Mouse (Mus musculus) left cerebral cortex, adult 18-20 months (tissue): ENCODE measurements at regions not wholly inside any gene's neighbourhood (a gene's known extent, or its start where the extent isn't known, plus 50 kb on each side); places are given as distances from the start of the nearest gene placed in this dataset.

Source experiments
- DNase-seq, 2 experiments: peaks; one replicate each; pipeline ENCODE4 v3.0.0; 2021 to 2022; ENCODE audit warnings: low spot score in 2 of 2, mixed read lengths in 1 of 2

- DNase-seq: no peak
These were observed 142.0 kb upstream of the Mast4 start for GRCm38 (mm10) chr13:103476328-103476727.

- DNase-seq: no peak
These were observed 137.9 kb upstream of the Mast4 start for GRCm38 (mm10) chr13:103472216-103472615.

GRCm38 (mm10) chr13:103470141-103470540 is 135.8 kb upstream of the Mast4 start:
- DNase-seq: no peak

GRCm38 (mm10) chr13:103460499-103460898 is 126.2 kb upstream of the Mast4 start:
- no peak for DNase-seq

GRCm38 (mm10) chr13:103459486-103460147 is 125.3 kb upstream of the Mast4 start:
- DNase-seq: no peak

- DNase-seq: no peak
These were observed 118.5 kb upstream of the Mast4 start for GRCm38 (mm10) chr13:103452837-103453236.

GRCm38 (mm10) chr13:103430589-103430988 is 96.3 kb upstream of the Mast4 start:
- DNase-seq: peak; percentile 7 to 19

GRCm38 (mm10) chr13:103424011-103424410 is 89.7 kb upstream of the Mast4 start:
- no peak for DNase-seq

- DNase-seq: no peak
These were observed 89.1 kb upstream of the Mast4 start for GRCm38 (mm10) chr13:103423417-103423816.

GRCm38 (mm10) chr13:103422997-103423396 is 88.7 kb upstream of the Mast4 start:
- no peak for DNase-seq

- DNase-seq: no peak
These were observed 84.8 kb upstream of the Mast4 start for GRCm38 (mm10) chr13:103419146-103419545.

GRCm38 (mm10) chr13:103417256-103417655 is 83.0 kb upstream of the Mast4 start:
- DNase-seq: no peak

- no peak for DNase-seq
These were observed 81.0 kb upstream of the Mast4 start for GRCm38 (mm10) chr13:103415335-103415734.

GRCm38 (mm10) chr13:103412566-103412965 is 78.3 kb upstream of the Mast4 start:
- DNase-seq: no peak

GRCm38 (mm10) chr13:103409286-103409685 is 75.0 kb upstream of the Mast4 start:
- DNase-seq: peak in 1 of 2 experiments; percentile 22

GRCm38 (mm10) chr13:103396526-103397020 is 62.3 kb upstream of the Mast4 start:
- no peak for DNase-seq

GRCm38 (mm10) chr13:103396099-103396498 is 61.8 kb upstream of the Mast4 start:
- no peak for DNase-seq

- no peak for DNase-seq
These were observed 58.3 kb upstream of the Mast4 start for GRCm38 (mm10) chr13:103392581-103392980.

GRCm38 (mm10) chr13:103391396-103391795 is 57.1 kb upstream of the Mast4 start:
- DNase-seq: no peak

GRCm38 (mm10) chr13:103390991-103391390 is 56.7 kb upstream of the Mast4 start:
- DNase-seq: no peak

- no peak for DNase-seq
These were observed 52.7 kb upstream of the Mast4 start for GRCm38 (mm10) chr13:103386948-103387347.
